Mouse (Mus musculus): ENCODE results near the gene Clec18a. TPM values are rescaled to one million over a fixed set of nuclear protein-coding genes. Genes with fewer than 3 reads are reported as not detected.

Gene Clec18a
- polyA plus RNA-seq (2012; rRNA removed): not detected in 2 replicates

GRCm38 (mm10) chr8:111092326-111092725 is at the start of gene Clec18a:
Gene Clec18a (minus strand): TSS chr8:111092426.

GRCm38 (mm10) chr8:111093865-111094718 is 1.9 kb upstream of the Clec18a start, which contains the start of gene Pdpr:
Gene Pdpr (plus strand): TSS chr8:111094630.

GRCm38 (mm10) chr8:111056158-111056663 is 36.0 kb downstream of the Clec18a start, which contains the start of gene Exosc6:
Gene Exosc6 (plus strand): TSS chr8:111056339.

GRCm38 (mm10) chr8:111032916-111033315 is 59.3 kb downstream of the Clec18a start, which contains the start of gene Aars:
Gene Aars (plus strand): TSS chr8:111033144.

GRCm38 (mm10) chr8:111031572-111031971 is 60.7 kb downstream of the Clec18a start, which contains the start of gene Ddx19b:
Gene Ddx19b (minus strand): TSS chr8:111031751.

Other genes starting within 250 kb of the Clec18a start
- gene Cog4, start 245.8 kb downstream of the Clec18a start, polyA plus RNA-seq (2012; rRNA removed): 14.3 and 16.8 TPM in 2 replicates
- gene Sf3b3, start 245.6 kb downstream of the Clec18a start, polyA plus RNA-seq (2012; rRNA removed): 34.8 and 40.3 TPM in 2 replicates
- gene Fuk, start 189.9 kb downstream of the Clec18a start, polyA plus RNA-seq (2012; rRNA removed): 2.0 and 2.6 TPM in 2 replicates
- 9.7 and 11.0 TPM in 2 replicates for gene St3gal2, start 172.5 kb downstream of the Clec18a start, polyA plus RNA-seq (2012; rRNA removed)
- gene Ddx19a, start 94.6 kb downstream of the Clec18a start, polyA plus RNA-seq (2012; rRNA removed): 28.3 and 30.8 TPM in 2 replicates
- 2.5 and 2.9 TPM in 2 replicates for gene Ddx19b, start 60.7 kb downstream of the Clec18a start, polyA plus RNA-seq (2012; rRNA removed)
- 32.5 and 33.3 TPM in 2 replicates for gene Aars, start 59.3 kb downstream of the Clec18a start, polyA plus RNA-seq (2012; rRNA removed)
- gene Exosc6, start 36.1 kb downstream of the Clec18a start, polyA plus RNA-seq (2012; rRNA removed): 5.6 and 7.6 TPM in 2 replicates
- gene Pdpr, start 2.2 kb upstream of the Clec18a start, polyA plus RNA-seq (2012; rRNA removed): 1.8 and 1.9 TPM in 2 replicates
- gene Glg1, start 166.8 kb upstream of the Clec18a start, polyA plus RNA-seq (2012; rRNA removed): 6.3 and 6.7 TPM in 2 replicates
- 22.9 and 29.5 TPM in 2 replicates for gene Rfwd3, start 207.8 kb upstream of the Clec18a start, polyA plus RNA-seq (2012; rRNA removed)
- gene Mlkl, start 245.8 kb upstream of the Clec18a start, polyA plus RNA-seq (2012; rRNA removed): 1.7 and 2.7 TPM in 2 replicates